Mouse (Mus musculus) C2C12 (cell line): ENCODE results near the gene Pkd1. TPM values are rescaled to one million over a fixed set of nuclear protein-coding genes. Genes with fewer than 3 reads are reported as not detected.

Source experiments
- H3K27me3 ChIP-seq: one replicate; pipeline ENCODE4 v1.6.1; 2011; ENCODE audit not compliant: control insufficient read depth, insufficient read depth, insufficient read length
- H3K36me3 ChIP-seq: one replicate; pipeline ENCODE4 v1.6.1; 2011; ENCODE audit not compliant: control insufficient read depth, insufficient read depth
- H3K4me3 ChIP-seq: one replicate; pipeline ENCODE4 v1.5.1; 2011; ENCODE audit warnings: mild to moderate bottlenecking, control low read depth; ENCODE audit not compliant: poor library complexity, insufficient read depth, severe bottlenecking
- H3K79me2 ChIP-seq: one replicate; pipeline ENCODE4 v1.6.1; 2011; ENCODE audit not compliant: control insufficient read depth, insufficient read depth
- H3K79me3 ChIP-seq: one replicate; pipeline ENCODE4 v1.6.1; 2011; ENCODE audit warnings: low read depth, control low read depth
- H3ac ChIP-seq: one replicate; pipeline ENCODE3; 2011; ENCODE audit warnings: low read depth; ENCODE audit not compliant: control insufficient read depth, insufficient read length
- CEBPB ChIP-seq: IDR thresholded peaks from one replicate; pipeline ENCODE4 v1.6.1; 2011; ENCODE audit warnings: low read depth, mild to moderate bottlenecking, control low read depth, moderate library complexity
- CTCF ChIP-seq: IDR thresholded peaks from one replicate; pipeline ENCODE4 v1.5.1; 2011; ENCODE audit not compliant: control insufficient read depth, insufficient read depth, insufficient read length
- FOSL1 ChIP-seq: IDR thresholded peaks from one replicate; pipeline ENCODE4 v1.8.0; 2011; ENCODE audit warnings: mild to moderate bottlenecking, low read length; ENCODE audit not compliant: poor library complexity, insufficient read depth, severe bottlenecking
- MAX ChIP-seq: IDR thresholded peaks from one replicate; pipeline ENCODE4 v1.6.1; 2011; ENCODE audit warnings: mild to moderate bottlenecking, control low read depth
- MYOD1 ChIP-seq: IDR thresholded peaks from one replicate; pipeline ENCODE4 v1.6.1; 2011; ENCODE audit warnings: low read depth; ENCODE audit not compliant: control insufficient read depth, insufficient read length
- MYOG ChIP-seq: IDR thresholded peaks from one replicate; pipeline ENCODE4 v1.6.1; 2011; ENCODE audit not compliant: control insufficient read depth, insufficient read length; ENCODE audit errors: extremely low read depth
- USF1 ChIP-seq: IDR thresholded peaks from one replicate; pipeline ENCODE4 v1.6.1; 2011; ENCODE audit warnings: low read depth, mild to moderate bottlenecking, control low read depth, moderate library complexity
- polyA plus RNA-seq: library from polyadenylated mRNA; unstranded; fragments of >200 nt; fragmentation: generic; extraction: Trizol; gene quantifications from one replicate; pipeline ENCODE4 v1.2.1, GENCODE M21; 2012; ENCODE audit warnings: missing spikeins

The Pkd1 gene
- polyA plus RNA-seq, 1 experiment: 50.6 TPM

GRCm38 (mm10) chr17:24579532-24579931 is 29.9 kb downstream of the Pkd1 start:
- Histone ChIP-seq H3ac (no peak overlapping the region), H3K79me3 (no peaks in the 10 kb centered on the region), H3K79me2 (no peaks in the 10 kb centered on the region), H3K27me3 (no peaks in the 10 kb centered on the region), H3K36me3 (peaks cover 32% of the 10 kb centered on the region), H3K4me3 (no peak overlapping the region)
- TF ChIP-seq CTCF (no peak), MAX (no peak), MYOD1 (no peak), FOSL1 (no peak), USF1 (no peak), CEBPB (no peak), MYOG (no peak)

GRCm38 (mm10) chr17:24580287-24580686 is 30.7 kb downstream of the Pkd1 start:
- H3K79me2 ChIP-seq: no peaks in the 10 kb centered on the region
- H3ac ChIP-seq: no peak overlapping the region
- H3K27me3 ChIP-seq: no peaks in the 10 kb centered on the region
- no peaks in the 10 kb centered on the region for H3K79me3 ChIP-seq
- no peak overlapping the region for H3K4me3 ChIP-seq
- TF ChIP-seq CEBPB (no peak), USF1 (no peak)
- peaks cover 32% of the 10 kb centered on the region for H3K36me3 ChIP-seq

- no peaks in the 10 kb centered on the region for H3K27me3 ChIP-seq
- no peak for TF ChIP-seq MYOD1
- TF ChIP-seq CEBPB: no peak
- no peak for TF ChIP-seq MAX
- TF ChIP-seq USF1: no peak
- no peak for TF ChIP-seq MYOG
- TF ChIP-seq FOSL1: no peak
- no peaks in the 10 kb centered on the region for H3K79me2 ChIP-seq
- H3K4me3 ChIP-seq: no peak overlapping the region
- no peaks in the 10 kb centered on the region for H3K79me3 ChIP-seq
- peaks cover 54% of the 10 kb centered on the region for H3K36me3 ChIP-seq
- H3ac ChIP-seq: no peak overlapping the region
These were observed 34.2 kb downstream of the Pkd1 start for GRCm38 (mm10) chr17:24583599-24584460.

- no peak for TF ChIP-seq CTCF
- TF ChIP-seq MYOG: no peak
- no peak for TF ChIP-seq FOSL1
- TF ChIP-seq CEBPB: no peak
- no peak overlapping the region for H3K4me3 ChIP-seq
- peaks cover 58% of the 10 kb centered on the region for H3K36me3 ChIP-seq
- H3K79me3 ChIP-seq: no peaks in the 10 kb centered on the region
- H3ac ChIP-seq: no peak overlapping the region
- no peaks in the 10 kb centered on the region for H3K79me2 ChIP-seq
- no peaks in the 10 kb centered on the region for H3K27me3 ChIP-seq
These were observed 34.9 kb downstream of the Pkd1 start for GRCm38 (mm10) chr17:24584520-24584919.

DNA sequence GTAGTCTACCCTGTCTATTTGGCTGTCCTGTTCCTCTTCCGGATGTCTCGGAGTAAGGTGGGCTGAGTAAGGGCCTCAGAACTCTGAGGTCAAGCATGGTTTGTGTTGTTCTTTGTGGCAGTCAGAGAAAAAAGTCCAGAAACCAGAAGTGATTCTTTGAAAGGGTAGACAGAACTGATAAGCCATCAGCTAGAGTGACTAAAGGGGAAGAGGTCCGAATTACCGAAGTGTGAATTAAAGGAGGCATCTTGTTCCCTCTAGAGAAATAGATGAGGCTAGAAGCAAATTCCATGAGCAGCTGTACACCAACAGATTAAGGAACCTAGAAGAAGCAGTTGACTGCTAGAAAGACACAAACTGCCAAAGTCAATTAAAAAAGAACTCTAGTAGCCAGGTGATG is 36.9 kb downstream of the Pkd1 start:
- H3K4me3 ChIP-seq: no peak overlapping the region
- H3K27me3 ChIP-seq: no peaks in the 10 kb centered on the region
- peaks cover 58% of the 10 kb centered on the region for H3K36me3 ChIP-seq
- H3ac ChIP-seq: no peak overlapping the region
- no peaks in the 10 kb centered on the region for H3K79me3 ChIP-seq
- no peak for TF ChIP-seq MAX
- no peaks in the 10 kb centered on the region for H3K79me2 ChIP-seq

DNA sequence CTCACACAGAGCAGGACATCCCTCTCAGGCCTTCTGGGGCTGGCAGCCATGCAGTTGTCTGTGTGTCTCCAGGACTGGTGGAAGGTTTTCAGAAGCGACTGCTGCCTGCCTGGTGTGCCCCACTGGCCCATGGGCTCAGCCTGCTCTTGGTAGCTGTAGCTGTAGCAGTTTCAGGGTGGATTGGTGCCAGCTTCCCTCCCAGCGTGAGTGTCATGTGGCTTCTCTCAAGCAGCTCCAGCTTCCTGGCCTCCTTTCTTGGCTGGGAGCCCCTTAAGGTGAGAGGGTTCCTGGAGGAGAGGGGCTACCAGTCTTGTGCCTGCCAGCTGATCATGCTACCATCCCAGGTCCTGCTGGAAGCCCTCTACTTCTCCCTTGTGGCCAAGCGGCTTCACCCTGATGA is 41.3 kb downstream of the Pkd1 start:
- no peaks in the 10 kb centered on the region for H3K79me2 ChIP-seq
- H3K4me3 ChIP-seq: no peak overlapping the region
- no peaks in the 10 kb centered on the region for H3K27me3 ChIP-seq
- no peak overlapping the region for H3ac ChIP-seq
- TF ChIP-seq MYOD1 (no peak), FOSL1 (no peak), CTCF (no peak), MYOG (no peak), MAX (no peak), USF1 (no peak), CEBPB (no peak)
- no peaks in the 10 kb centered on the region for H3K79me3 ChIP-seq
- peaks cover 82% of the 10 kb centered on the region for H3K36me3 ChIP-seq
